Mouse (Mus musculus) G1E (cell line): ENCODE results near the gene Yme1l1. TPM values are rescaled to one million over a fixed set of nuclear protein-coding genes. Genes with fewer than 3 reads are reported as not detected.

Experiments
- ATAC-seq: 2 replicates; pipeline ENCODE4 v1.8.0; 2016; ENCODE audit warnings: mild to moderate bottlenecking; ENCODE audit not compliant: insufficient number of reproducible peaks, poor library complexity, low FRiP score, severe bottlenecking; ENCODE audit errors: extremely low read depth
- DNase-seq: peaks from one replicate; pipeline ENCODE4 v3.0.0; 2012; ENCODE audit warnings: low spot score
- H3K27me3 ChIP-seq: 2 replicates; pipeline ENCODE4 v1.6.1; 2012; ENCODE audit warnings: mild to moderate bottlenecking, low read length, inconsistent platforms; ENCODE audit not compliant: insufficient read depth
- H3K36me3 ChIP-seq: replicated peaks from 2 replicates; pipeline ENCODE3; 2012; ENCODE audit warnings: mild to moderate bottlenecking, inconsistent platforms
- H3K4me1 ChIP-seq: 2 replicates; pipeline ENCODE4 v1.6.1; 2012; ENCODE audit warnings: low read depth, low read length, inconsistent platforms, mixed read lengths; ENCODE audit not compliant: insufficient read depth
- H3K4me3 ChIP-seq: 2 replicates; pipeline ENCODE4 v1.5.1; 2012; ENCODE audit warnings: low read depth, mild to moderate bottlenecking, inconsistent platforms, low read length, moderate library complexity, mixed read lengths
- H3K9me3 ChIP-seq: replicated peaks from 2 replicates; pipeline ENCODE4 v1.6.1; 2012; ENCODE audit warnings: inconsistent platforms
- GATA1 ChIP-seq: IDR thresholded peaks from 2 replicates; pipeline ENCODE4 v1.6.1; 2012; ENCODE audit warnings: borderline replicate concordance, low read length, inconsistent platforms, mixed read lengths
- POLR2AphosphoS5 ChIP-seq: IDR thresholded peaks from 2 replicates; pipeline ENCODE4 v1.6.1; 2012; ENCODE audit warnings: low read depth, low read length, inconsistent platforms; ENCODE audit not compliant: insufficient replicate concordance
- polyA plus RNA-seq: library from polyadenylated mRNA; stranded (reverse); fragments of >175 nt; gene quantifications from 2 replicates; pipeline ENCODE4 v1.2.3, GENCODE M21; 2012
- total RNA-seq, 2 experiments: library from RNA; stranded (forward) in 1 of 2; stranded (reverse) in 1 of 2; fragments of 200-1000 nt in 1 of 2; fragments of >200 nt in 1 of 2; fragmentation: Nextera tagmentation in 1 of 2; gene quantifications; 2 replicates each; pipeline ENCODE4 v1.2.3; 2014 to 2017

Gene Yme1l1
- total and polyA plus RNA-seq, 3 experiments: 5.9 to 186 (median 164) TPM

GRCm38 (mm10) chr2:23234065-23234773 is 78.0 kb downstream of the Yme1l1 start:
- H3K9me3 ChIP-seq: no peaks in the 10 kb centered on the region
- H3K36me3 ChIP-seq: no peaks in the 10 kb centered on the region
- DNase-seq: no peak
- no peaks in the 10 kb centered on the region for H3K4me1 ChIP-seq
- no peak for TF ChIP-seq GATA1
- no peak for TF ChIP-seq POLR2AphosphoS5
- ATAC-seq: no peak
- no peak overlapping the region for H3K4me3 ChIP-seq
- 0 out of 2 replicates have a peak, but pooled peaks cover 3% of the 10 kb centered on the region for H3K27me3 ChIP-seq

Other genes with a start within 250 kb of the Yme1l1 start
- 120 and 124 TPM in 2 replicates for gene Abi1, start 116.1 kb upstream of the Yme1l1 start, total RNA-seq (2014; fragmentation: Nextera tagmentation)
- 138 and 144 TPM in 2 replicates for gene Abi1, start 116.1 kb upstream of the Yme1l1 start, total RNA-seq (2017)
- 41.5 and 51.9 TPM in 2 replicates for gene Abi1, start 116.1 kb upstream of the Yme1l1 start, polyA plus RNA-seq
- 17.2 and 21.5 TPM in 2 replicates for gene Acbd5, start 88.2 kb upstream of the Yme1l1 start, total RNA-seq (2014; fragmentation: Nextera tagmentation)
- gene Acbd5, start 88.2 kb upstream of the Yme1l1 start, total RNA-seq (2017): 17.9 and 25.1 TPM in 2 replicates
- 3.9 and 5.2 TPM in 2 replicates for gene Acbd5, start 88.2 kb upstream of the Yme1l1 start, polyA plus RNA-seq
- 18.6 and 20.7 TPM in 2 replicates for gene Mastl, start 345 bp upstream of the Yme1l1 start, total RNA-seq (2014; fragmentation: Nextera tagmentation)
- 16.3 and 19.8 TPM in 2 replicates for gene Mastl, start 345 bp upstream of the Yme1l1 start, total RNA-seq (2017)
- gene Mastl, start 345 bp upstream of the Yme1l1 start, polyA plus RNA-seq: 1.1 and 1.8 TPM in 2 replicates
- not detected in 2 replicates for gene 4931423N10Rik, start 51.1 kb downstream of the Yme1l1 start, total RNA-seq (2014; fragmentation: Nextera tagmentation)
- gene 4931423N10Rik, start 51.1 kb downstream of the Yme1l1 start, total RNA-seq (2017): 0.16 and 0.29 TPM in 2 replicates
- not detected in 2 replicates for gene 4931423N10Rik, start 51.1 kb downstream of the Yme1l1 start, polyA plus RNA-seq
- not detected in 2 replicates for gene Nxph2, start 164.9 kb downstream of the Yme1l1 start, total RNA-seq (2014; fragmentation: Nextera tagmentation)
- 0.05 TPM in 1 of 2 replicates, not detected in the other for gene Nxph2, start 164.9 kb downstream of the Yme1l1 start, total RNA-seq (2017)
- not detected in 2 replicates for gene Nxph2, start 164.9 kb downstream of the Yme1l1 start, polyA plus RNA-seq